Mouse (Mus musculus) brown adipose tissue, adult 24 weeks (tissue): ENCODE data around the gene Cyp2c65. TPM values are rescaled to one million over a fixed set of nuclear protein-coding genes. Genes with fewer than 3 reads are reported as not detected.
"Not testable (repeated sequence)": the region's sequence is repeated elsewhere in the genome, so short reads cannot be mapped to it uniquely, and the experiment has no call there.

ENCODE experiments used
- H3K27ac ChIP-seq: fragments of 200-500 bp; replicated peaks from 2 replicates; pipeline ENCODE4 v1.5.1; 2012; ENCODE audit warnings: low read depth, mild to moderate bottlenecking, low read length
- H3K4me1 ChIP-seq: fragments of 200-500 bp; 2 replicates; pipeline ENCODE4 v1.6.1; 2012; ENCODE audit warnings: low read length, mixed read lengths; ENCODE audit not compliant: control insufficient read depth, insufficient read depth, insufficient read length
- H3K4me3 ChIP-seq: fragments of 200-500 bp; 2 replicates; pipeline ENCODE4 v1.5.1; 2012; ENCODE audit warnings: low read depth, mild to moderate bottlenecking, low read length, moderate library complexity; ENCODE audit not compliant: insufficient read depth
- polyA plus RNA-seq: library from polyadenylated mRNA; stranded (reverse); fragments of >200 nt; gene quantifications from 2 replicates; pipeline ENCODE4 v1.2.4, GENCODE M21; 2012; ENCODE audit not compliant: missing spikeins, insufficient read depth, insufficient read length

Gene Cyp2c65
- polyA plus RNA-seq = not detected in 2 replicates

DNA sequence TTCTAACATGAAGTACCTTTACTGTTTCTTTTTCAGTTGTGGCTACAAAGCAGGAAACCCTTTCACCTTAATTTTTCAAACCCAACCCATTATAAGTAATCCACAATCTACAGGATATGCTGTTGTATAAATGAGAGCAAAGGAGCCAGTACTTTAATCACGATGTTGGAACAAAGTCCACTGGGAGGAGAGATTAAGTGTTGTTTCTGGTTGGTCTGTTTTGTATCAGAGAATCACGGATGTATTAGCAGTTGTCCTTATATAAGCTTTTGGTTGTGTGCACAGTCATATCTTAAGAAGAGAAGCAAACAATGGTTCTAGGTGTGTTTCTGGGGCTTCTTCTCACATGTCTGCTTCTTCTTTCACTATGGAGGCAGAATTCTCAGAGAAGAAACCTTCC is at the start of gene Cyp2c65:
TSS of gene Cyp2c65 (plus strand) at position 297 of the 400 bp plus-strand sequence.
- Histone ChIP-seq H3K4me1 (no peaks in the 10 kb centered on the region), H3K4me3 (no peak within 1 kb of the TSS), H3K27ac (no peak within 1 kb of the TSS)

- H3K4me1 ChIP-seq = no peaks in the 10 kb centered on the region
- no peak overlapping the region for H3K4me3 ChIP-seq
- H3K27ac ChIP-seq = no peak overlapping the region
These were observed 2.9 kb upstream of the Cyp2c65 start for GRCm38 (mm10) chr19:39057928-39058327.

DNA sequence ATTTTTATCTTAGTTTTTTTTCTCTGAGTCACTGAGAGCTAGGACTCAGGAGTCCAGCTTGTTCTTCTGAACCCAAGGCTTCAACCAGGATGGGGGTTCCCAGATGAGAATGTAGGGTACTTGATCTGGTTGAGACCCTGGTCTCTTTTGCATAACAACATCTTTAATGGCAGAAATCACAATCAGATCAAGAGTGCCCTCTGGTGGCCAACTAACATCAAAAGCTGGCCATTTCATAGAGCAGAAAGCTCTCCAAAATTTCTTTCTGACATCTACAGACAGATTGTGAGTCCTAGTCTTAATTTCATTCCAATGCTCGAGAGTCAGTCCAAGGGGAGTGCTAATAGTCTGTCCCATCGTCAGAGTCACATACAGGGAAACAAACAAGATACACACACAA is 38.0 kb downstream of the Cyp2c65 start:
- H3K4me1 ChIP-seq, H3K4me3 ChIP-seq, H3K27ac ChIP-seq: not testable (repeated sequence)

GRCm38 (mm10) chr19:39113644-39114043 is 52.8 kb downstream of the Cyp2c65 start, which contains the start of gene Cyp2c66:
Gene Cyp2c66 (plus strand): TSS chr19:39113898.
- H3K4me3 ChIP-seq = no peak within 1 kb of the TSS
- no peak within 1 kb of the TSS for H3K27ac ChIP-seq
- H3K4me1 ChIP-seq = no peaks in the 10 kb centered on the region

Other genes with a start within 250 kb of the Cyp2c65 start
- gene Noc3l, start 241.8 kb upstream of the Cyp2c65 start, polyA plus RNA-seq = 5.2 and 5.3 TPM in 2 replicates
- 4.8 and 6.8 TPM in 2 replicates for gene Tbc1d12, start 224.4 kb upstream of the Cyp2c65 start, polyA plus RNA-seq
- 0.21 and 2.5 TPM in 2 replicates for gene Hells, start 130.1 kb upstream of the Cyp2c65 start, polyA plus RNA-seq
- gene Cyp2c55, start 54.0 kb upstream of the Cyp2c65 start, polyA plus RNA-seq = not detected in 2 replicates
- not detected in 2 replicates for gene Cyp2c66, start 52.9 kb downstream of the Cyp2c65 start, polyA plus RNA-seq
- 1.5 TPM in 1 of 2 replicates, not detected in the other for gene Cyp2c29, start 208.4 kb downstream of the Cyp2c65 start, polyA plus RNA-seq